Mouse (Mus musculus) left cerebral cortex, postnatal 25 days (tissue): ENCODE results near the gene Tfap2c. TPM values are rescaled to one million over a fixed set of nuclear protein-coding genes. Genes with fewer than 3 reads are reported as not detected.

Source experiments
- DNase-seq, 2 experiments: peaks; one replicate each; pipeline ENCODE4 v3.0.0; 2022; ENCODE audit warnings: low spot score in 2 of 2, mixed read lengths in 1 of 2
- intact Hi-C: fragments of 180-260 bp; cut with DNase I; formaldehyde crosslinking; loops from one replicate; pipeline ENCODE4 v1.15.1; 2025
- total RNA-seq, 2 experiments: library from RNA; stranded (reverse); gene quantifications; 2 replicates each; pipeline ENCODE4 v1.2.3; 2021

Gene Tfap2c
- total RNA-seq, 2 experiments from 2014 or later, result 0.11 to 0.57 TPM

- no peak for DNase-seq
- intact Hi-C loops, result loop anchor here (10.0 kb wide), 1 partner anchor 174 kb away; no protein-coding TSS in a partner anchor
These were observed 1.1 kb downstream of the Tfap2c start for GRCm38 (mm10) chr2:172550364-172551080.

- no peak for DNase-seq
- intact Hi-C loops, result loop anchor here (10.0 kb wide), 1 partner anchor 174 kb away; no protein-coding TSS in a partner anchor
These were observed 1.8 kb downstream of the Tfap2c start for GRCm38 (mm10) chr2:172551081-172551720.

- no peak for DNase-seq
- intact Hi-C loops, result loop anchor here (10.0 kb wide), 1 partner anchor 173 kb away; no protein-coding TSS in a partner anchor
These were observed 2.5 kb downstream of the Tfap2c start for GRCm38 (mm10) chr2:172551872-172552271.

GRCm38 (mm10) chr2:172552666-172553065 is 3.3 kb downstream of the Tfap2c start:
- DNase-seq, result no peak
- intact Hi-C loops, result loop anchor here (10.0 kb wide), 1 partner anchor 172 kb away; no protein-coding TSS in a partner anchor

- DNase-seq, result no peak
- intact Hi-C loops, result loop anchor here (10.0 kb wide), 1 partner anchor 171 kb away; no protein-coding TSS in a partner anchor
These were observed 4.8 kb downstream of the Tfap2c start for GRCm38 (mm10) chr2:172554211-172554610.

GRCm38 (mm10) chr2:172558674-172559468 is 9.5 kb downstream of the Tfap2c start:
- intact Hi-C loops, result loop anchor here (10.0 kb wide), 1 partner anchor 166 kb away; no protein-coding TSS in a partner anchor

GRCm38 (mm10) chr2:172561016-172561415 is 11.6 kb downstream of the Tfap2c start:
- intact Hi-C loops, result no loop called here
- DNase-seq, result no peak

More at GRCm38 (mm10) chr2:172558674-172559468, 9.5 kb downstream of the Tfap2c start:
- DNase-seq, result no peak

- intact Hi-C loops, result no loop called here
- no peak for DNase-seq
These were observed 18.4 kb downstream of the Tfap2c start for GRCm38 (mm10) chr2:172567835-172568234.

- DNase-seq, result no peak
- intact Hi-C loops, result no loop called here
These were observed 19.1 kb downstream of the Tfap2c start for GRCm38 (mm10) chr2:172568466-172568865.

GRCm38 (mm10) chr2:172577196-172577766 is 27.9 kb downstream of the Tfap2c start:
- intact Hi-C loops, result no loop called here
- DNase-seq, result no peak

- intact Hi-C loops, result no loop called here
- DNase-seq, result peak; percentile 4 to 8
These were observed 29.8 kb downstream of the Tfap2c start for GRCm38 (mm10) chr2:172579221-172579620.

- intact Hi-C loops, result no loop called here
- no peak for DNase-seq
These were observed 31.3 kb downstream of the Tfap2c start for GRCm38 (mm10) chr2:172580536-172581265.

- no peak for DNase-seq
- intact Hi-C loops, result no loop called here
These were observed 33.9 kb downstream of the Tfap2c start for GRCm38 (mm10) chr2:172583312-172583711.

- intact Hi-C loops, result no loop called here
- DNase-seq, result no peak
These were observed 35.9 kb downstream of the Tfap2c start for GRCm38 (mm10) chr2:172585329-172585728.

GRCm38 (mm10) chr2:172589048-172589447 is 39.7 kb downstream of the Tfap2c start:
- DNase-seq, result no peak
- intact Hi-C loops, result no loop called here

- DNase-seq, result no peak
- intact Hi-C loops, result no loop called here
These were observed 41.4 kb downstream of the Tfap2c start for GRCm38 (mm10) chr2:172590839-172591238.

- intact Hi-C loops, result no loop called here
- no peak for DNase-seq
These were observed 44.9 kb downstream of the Tfap2c start for GRCm38 (mm10) chr2:172594326-172594725.

GRCm38 (mm10) chr2:172597056-172597455 is 47.7 kb downstream of the Tfap2c start:
- no peak for DNase-seq
- intact Hi-C loops, result no loop called here

GRCm38 (mm10) chr2:172597881-172598280 is 48.5 kb downstream of the Tfap2c start:
- intact Hi-C loops, result no loop called here
- DNase-seq, result no peak
